Comparison of ENCODE assay signal across 7 mouse cellular contexts in genomic region chr17:56810245-56810644, GRCm38 (mm10). TPM values are rescaled to one million over a fixed set of nuclear protein-coding genes. Genes with fewer than 3 reads are reported as not detected.
A peak's percentile ranks its signal among the peaks of the same experiment; 100 is the strongest.
DNase-seq lines count a peak whose midpoint lies in the region; ATAC-seq lines count a peak whose summit lies in the region.

No protein-coding gene starts in this region.

- peak; percentile 97 for DNase-seq in adrenal gland, postnatal 14 days
- DNase-seq in embryo, embryonic 11.5 days (ENCODE audit: low read depth, low spot score) = peak; percentile 63
- DNase-seq in kidney, adult 11 months = peak; percentile 79
- DNase-seq in left cerebral cortex, postnatal 10 days (ENCODE audit: extremely low spot score in 1 of 2, low spot score in 2 of 2) = peak; percentile 82 to 91
- DNase-seq in right cerebral cortex, postnatal 25 days = peak; percentile 61

- ATAC-seq in granulocyte monocyte progenitor cell, adult 5-6 weeks (replicated peaks; ENCODE audit: poor library complexity, severe bottlenecking) = peak; percentile 64
- peak; percentile 56 for ATAC-seq in megakaryocyte progenitor cell, adult 5-6 weeks (replicated peaks; ENCODE audit: poor library complexity)

- intact Hi-C loops in left cerebral cortex, postnatal 10 days (cut with DNase I) = loop anchor here (5.0 kb wide), 1 partner anchor 127 kb away; the partner anchor contains the start of gene Mllt1

RNA-seq across cellular contexts. Expression of gene Rfx2, which starts 20.6 kb away (rescaled TPM):
- 5.9 and 6.0 TPM in 2 replicates for total RNA-seq in adrenal gland, postnatal 14 days (2021)
- 4.4 and 6.4 TPM in 2 replicates for total RNA-seq in granulocyte monocyte progenitor cell, adult 5-6 weeks (2014; fragmentation: Nextera tagmentation)
- 1.6 and 2.8 TPM in 2 replicates for total RNA-seq in granulocyte monocyte progenitor cell, adult 5-6 weeks (2017)
- 1 to 10 TPM; 1.4 to 2.3 TPM for total RNA-seq in left cerebral cortex, postnatal 10 days (2021)
- total RNA-seq in megakaryocyte progenitor cell, adult 5-6 weeks (2015) = 6.4 and 8.8 TPM in 2 replicates
- 4.8 and 5.0 TPM in 2 replicates for total RNA-seq in megakaryocyte progenitor cell, adult 5-6 weeks (2017)

RNA-seq across cellular contexts. Expression of gene Prr22, which starts 40.2 kb away (rescaled TPM):
- 0.30 and 1.0 TPM in 2 replicates for total RNA-seq in adrenal gland, postnatal 14 days (2021)
- 0.17 and 2.6 TPM in 2 replicates for total RNA-seq in granulocyte monocyte progenitor cell, adult 5-6 weeks (2014; fragmentation: Nextera tagmentation)
- 1.6 and 1.7 TPM in 2 replicates for total RNA-seq in granulocyte monocyte progenitor cell, adult 5-6 weeks (2017)
- total RNA-seq in left cerebral cortex, postnatal 10 days (2021) = 1 to 10 TPM in 1 of 2 experiments, under 1 TPM in 1; 0.49 to 1.4 TPM
- 2.0 and 3.2 TPM in 2 replicates for total RNA-seq in megakaryocyte progenitor cell, adult 5-6 weeks (2015)
- 0.92 and 1.6 TPM in 2 replicates for total RNA-seq in megakaryocyte progenitor cell, adult 5-6 weeks (2017)

RNA-seq across cellular contexts. Expression of gene Dus3l, which starts 45.7 kb away (rescaled TPM):
- total RNA-seq in adrenal gland, postnatal 14 days (2021) = 29.1 and 37.2 TPM in 2 replicates
- 20.5 and 22.8 TPM in 2 replicates for total RNA-seq in granulocyte monocyte progenitor cell, adult 5-6 weeks (2014; fragmentation: Nextera tagmentation)
- total RNA-seq in granulocyte monocyte progenitor cell, adult 5-6 weeks (2017) = 18.2 and 21.8 TPM in 2 replicates
- total RNA-seq in left cerebral cortex, postnatal 10 days (2021) = 10 to 100 TPM; 75.4 to 76.4 TPM
- total RNA-seq in megakaryocyte progenitor cell, adult 5-6 weeks (2015) = 11.2 and 11.7 TPM in 2 replicates
- total RNA-seq in megakaryocyte progenitor cell, adult 5-6 weeks (2017) = 19.2 and 20.4 TPM in 2 replicates

RNA-seq across cellular contexts. Expression of gene Nrtn, which starts 52.9 kb away (rescaled TPM):
- 4.5 and 4.8 TPM in 2 replicates for total RNA-seq in adrenal gland, postnatal 14 days (2021)
- total RNA-seq in granulocyte monocyte progenitor cell, adult 5-6 weeks (2014; fragmentation: Nextera tagmentation) = not detected in 2 replicates
- total RNA-seq in granulocyte monocyte progenitor cell, adult 5-6 weeks (2017) = not detected in 2 replicates
- total RNA-seq in left cerebral cortex, postnatal 10 days (2021) = 1 to 10 TPM; 1.8 to 2.4 TPM
- not detected in 2 replicates for total RNA-seq in megakaryocyte progenitor cell, adult 5-6 weeks (2015)
- not detected in 2 replicates for total RNA-seq in megakaryocyte progenitor cell, adult 5-6 weeks (2017)

Comparison
In these comparisons a context has a peak if more than half of its experiments do, and no peak if none do; other contexts are left out.
1. Peak in every context shown above with its lines: DNase-seq and ATAC-seq.